Mouse (Mus musculus) ES-E14 (cell line): ENCODE measurements around the gene Ankrd39. TPM values are rescaled to one million over a fixed set of nuclear protein-coding genes. Genes with fewer than 3 reads are reported as not detected.

Experiments
- DNase-seq: peaks from one replicate; pipeline ENCODE4 v3.0.0-alpha.2; 2013; ENCODE audit warnings: low read depth, low spot score
- H3K27ac ChIP-seq: 2 replicates; pipeline ENCODE4 v1.5.1; 2012; ENCODE audit warnings: low read depth, mild to moderate bottlenecking, low read length, moderate library complexity, mixed read lengths; ENCODE audit not compliant: poor library complexity, insufficient read depth, severe bottlenecking
- H3K36me3 ChIP-seq: 2 replicates; pipeline ENCODE4 v1.6.1; 2012; ENCODE audit warnings: mild to moderate bottlenecking, low read length, moderate library complexity, mixed read lengths; ENCODE audit not compliant: control insufficient read depth, poor library complexity, insufficient read depth, severe bottlenecking
- H3K4me1 ChIP-seq, 2 experiments: fragments of 150-350 bp in 1 of 2; sonication (generic) in 1 of 2; 2 replicates each; pipeline ENCODE4 v1.6.1; 2012; ENCODE audit warnings: low read length in 2 of 2, mild to moderate bottlenecking in 1 of 2, mixed read lengths in 1 of 2; ENCODE audit not compliant: control insufficient read depth in 2 of 2, insufficient read depth in 2 of 2, poor library complexity in 1 of 2
- H3K4me3 ChIP-seq, 2 experiments: fragments of 150-350 bp in 1 of 2; sonication (generic) in 1 of 2; 2 replicates each; pipeline ENCODE4 v1.5.1; 2012; ENCODE audit warnings: low read length in 2 of 2, low read depth in 1 of 2, mild to moderate bottlenecking in 1 of 2, mixed read lengths in 1 of 2; ENCODE audit not compliant: insufficient read depth in 1 of 2, poor library complexity in 1 of 2, severe bottlenecking in 1 of 2
- H3K9ac ChIP-seq: 2 replicates; pipeline ENCODE4 v1.6.1; 2012; ENCODE audit warnings: low read depth, mild to moderate bottlenecking, low read length, mixed read lengths; ENCODE audit not compliant: poor library complexity, insufficient read depth, severe bottlenecking
- H3K9me3 ChIP-seq: fragments of 150-350 bp; sonication (generic); 2 replicates; pipeline ENCODE4 v1.6.1; 2012; ENCODE audit warnings: low read depth, mild to moderate bottlenecking, low read length; ENCODE audit not compliant: control insufficient read depth, insufficient read depth
- CHD2 ChIP-seq: IDR thresholded peaks from 2 replicates; pipeline ENCODE4 v1.6.1; 2014; ENCODE audit warnings: mild to moderate bottlenecking, low read depth, low read length, inconsistent platforms
- HCFC1 ChIP-seq: IDR thresholded peaks from 2 replicates; pipeline ENCODE4 v1.6.1; 2012; ENCODE audit warnings: low read length, inconsistent platforms, borderline replicate concordance; ENCODE audit not compliant: insufficient read depth
- MAFK ChIP-seq: IDR thresholded peaks from 2 replicates; pipeline ENCODE4 v1.6.1; 2014; ENCODE audit warnings: mild to moderate bottlenecking, low read depth, low read length, inconsistent platforms; ENCODE audit not compliant: insufficient read depth
- ZC3H11A ChIP-seq: IDR thresholded peaks from 2 replicates; pipeline ENCODE4 v1.6.1; 2012; ENCODE audit warnings: low read depth, mild to moderate bottlenecking, inconsistent platforms, low read length, borderline replicate concordance
- ZNF384 ChIP-seq: IDR thresholded peaks from 2 replicates; pipeline ENCODE4 v1.6.1; 2012; ENCODE audit warnings: low read depth, low read length, inconsistent platforms
- in situ Hi-C, 2 experiments: fragments of 600-800 bp; cut with MboI; formaldehyde crosslinking; loops; one replicate each; pipeline ENCODE4 v1.15.1; 2025; ENCODE audit warnings: low sequenced_read_pairs in 2 of 2, inconsistent platforms in 1 of 2; ENCODE audit not compliant: unreplicated experiment in 2 of 2
- total RNA-seq: library from RNA; depleted of rRNA; stranded (reverse); fragments of 300-350 nt; gene quantifications from 2 replicates; pipeline ENCODE4 v1.2.3, GENCODE M21; 2012

The Ankrd39 gene
- total RNA-seq, 1 experiment: 11.3 TPM

GRCm38 (mm10) chr1:36586288-36586687, 39.0 kb upstream of the Ankrd39 start:
- no peak overlapping the region for H3K27ac ChIP-seq
- in situ Hi-C loops: no loop called here
- DNase-seq: no peak

DNA sequence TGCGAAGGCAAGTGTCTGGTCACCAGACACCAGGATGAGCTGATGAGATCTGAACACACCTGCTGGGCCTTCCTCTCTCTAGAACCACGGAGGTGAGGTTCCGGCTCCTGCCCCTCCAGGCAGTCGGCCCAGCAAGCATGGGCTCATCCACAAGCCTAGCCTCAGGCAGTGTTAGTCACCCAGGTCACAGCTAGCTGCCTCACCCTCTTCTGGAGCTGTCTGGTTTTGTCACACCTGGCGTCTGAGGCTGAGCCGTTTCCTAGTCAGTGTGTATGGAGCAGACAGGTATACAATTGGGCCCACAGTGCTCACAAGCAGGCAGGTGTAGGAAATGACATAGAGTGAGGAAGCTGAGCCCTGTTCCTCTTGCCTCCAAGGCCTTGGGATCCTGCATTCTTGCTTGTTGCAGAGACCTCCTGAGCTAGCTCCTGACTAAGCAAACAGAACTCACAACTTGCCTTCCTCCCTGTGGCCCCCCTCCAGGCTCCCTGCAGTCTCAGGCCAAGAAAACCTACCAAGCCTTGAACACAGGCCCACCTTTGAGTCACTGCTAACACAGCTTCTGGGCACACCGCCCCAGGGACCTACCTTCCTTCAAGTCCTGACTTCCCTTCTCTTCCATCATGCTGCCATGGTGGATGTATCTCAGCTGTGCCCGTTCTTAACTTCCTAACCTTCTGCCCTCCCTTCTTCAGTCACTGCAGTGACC, 36.3 kb upstream of the Ankrd39 start:
- no peaks in the 10 kb centered on the region for H3K9me3 ChIP-seq
- no peak for TF ChIP-seq ZNF384
- no peak for TF ChIP-seq HCFC1
- no peak for TF ChIP-seq ZC3H11A
- no peak for TF ChIP-seq MAFK
- in situ Hi-C loops: no loop called here
- DNase-seq: no peak
- H3K27ac ChIP-seq: no peak overlapping the region
- no peak overlapping the region for H3K4me3 ChIP-seq
- H3K9ac ChIP-seq: no peak overlapping the region
- peaks cover 4 to 18% of the 10 kb centered on the region in 2 experiments; a peak in 3 of 4 replicates for H3K4me1 ChIP-seq
- H3K36me3 ChIP-seq: no peaks in the 10 kb centered on the region

More at GRCm38 (mm10) chr1:36586288-36586687, 39.0 kb upstream of the Ankrd39 start:
- TF ChIP-seq ZNF384 (no peak), ZC3H11A (no peak), HCFC1 (no peak), CHD2 (no peak), MAFK (no peak)
- Histone ChIP-seq H3K9me3 (no peaks in the 10 kb centered on the region), H3K9ac (no peak overlapping the region), H3K4me3 (no peak overlapping the region), H3K36me3 (no peaks in the 10 kb centered on the region), H3K4me1 (peaks cover 2 to 19% of the 10 kb centered on the region in 2 experiments; a peak in 1 of 4 replicates)

GRCm38 (mm10) chr1:36582211-36582610, 35.0 kb upstream of the Ankrd39 start:
- no peak overlapping the region for H3K4me3 ChIP-seq
- TF ChIP-seq ZC3H11A: no peak
- TF ChIP-seq CHD2: no peak
- TF ChIP-seq HCFC1: no peak
- no peak for TF ChIP-seq ZNF384
- no peak for TF ChIP-seq MAFK
- DNase-seq: no peak

GRCm38 (mm10) chr1:36581260-36581659, 34.0 kb upstream of the Ankrd39 start:
- no peak overlapping the region for H3K4me3 ChIP-seq
- H3K9ac ChIP-seq: no peak overlapping the region
- peaks cover 4 to 30% of the 10 kb centered on the region in 2 experiments; a peak in 3 of 4 replicates for H3K4me1 ChIP-seq
- in situ Hi-C loops: no loop called here
- no peak overlapping the region; the same call in 1 of the 2 replicates for H3K27ac ChIP-seq
- TF ChIP-seq CHD2 (no peak), ZNF384 (no peak), MAFK (no peak), HCFC1 (no peak), ZC3H11A (no peak)
- no peaks in the 10 kb centered on the region for H3K36me3 ChIP-seq
- no peaks in the 10 kb centered on the region for H3K9me3 ChIP-seq
- no peak for DNase-seq

More at GRCm38 (mm10) chr1:36582211-36582610, 35.0 kb upstream of the Ankrd39 start:
- in situ Hi-C loops: no loop called here
- H3K9ac ChIP-seq: no peak overlapping the region
- no peak overlapping the region for H3K27ac ChIP-seq
- H3K9me3 ChIP-seq: no peaks in the 10 kb centered on the region
- H3K4me1 ChIP-seq: peaks cover 4 to 21% of the 10 kb centered on the region in 2 experiments; a peak in 3 of 4 replicates
- no peaks in the 10 kb centered on the region for H3K36me3 ChIP-seq
